Mouse (Mus musculus) forebrain, postnatal 0 days (tissue): Measurements from ENCODE around the gene Fam189a1. TPM values are rescaled to one million over a fixed set of nuclear protein-coding genes. Genes with fewer than 3 reads are reported as not detected.

Experiments
- ATAC-seq: fragments of 200-750 bp; cut with Nextera tagmentation; 2 replicates; pipeline ENCODE4 v1.8.0; 2017; ENCODE audit warnings: mild to moderate bottlenecking, moderate library complexity
- DNase-seq: peaks from one replicate; pipeline ENCODE4 v3.0.0-alpha.2; 2015
- H3K27ac ChIP-seq: fragments of 300-500 bp; sonication (generic); 2 replicates; pipeline ENCODE4 v1.5.1; 2014; ENCODE audit warnings: low read depth, mild to moderate bottlenecking, antibody characterized with exemption, low read length, moderate library complexity, mixed read lengths
- H3K27me3 ChIP-seq: fragments of 300-500 bp; sonication (generic); 2 replicates; pipeline ENCODE4 v1.6.1; 2014; ENCODE audit warnings: mild to moderate bottlenecking, low read length, mixed read lengths; ENCODE audit not compliant: insufficient read depth
- H3K36me3 ChIP-seq: fragments of 300-500 bp; sonication (generic); 2 replicates; pipeline ENCODE4 v1.6.1; 2014; ENCODE audit warnings: mild to moderate bottlenecking, moderate library complexity; ENCODE audit not compliant: insufficient read depth
- H3K4me1 ChIP-seq: fragments of 300-500 bp; sonication (generic); 2 replicates; pipeline ENCODE4 v1.6.1; 2014; ENCODE audit warnings: antibody characterized with exemption; ENCODE audit not compliant: insufficient read depth
- H3K4me2 ChIP-seq: fragments of 300-500 bp; sonication (generic); 2 replicates; pipeline ENCODE4 v1.6.1; 2014; ENCODE audit warnings: low read depth, mild to moderate bottlenecking, moderate library complexity
- H3K4me3 ChIP-seq: fragments of 300-500 bp; sonication (generic); 2 replicates; pipeline ENCODE4 v1.5.1; 2014; ENCODE audit warnings: low read depth, low read length, mixed read lengths
- H3K9ac ChIP-seq: fragments of 300-500 bp; sonication (generic); 2 replicates; pipeline ENCODE4 v1.6.1; 2014; ENCODE audit warnings: mild to moderate bottlenecking
- H3K9me3 ChIP-seq: fragments of 300-500 bp; sonication (generic); 2 replicates; pipeline ENCODE4 v1.6.1; 2016; ENCODE audit warnings: low read length
- CTCF ChIP-seq: sonication (generic); IDR thresholded peaks from 2 replicates; pipeline ENCODE4 v1.5.1; 2016; ENCODE audit warnings: antibody characterized with exemption, control low read depth, low read depth
- WGBS: fragments of 180-500 bp; shearing (Covaris S2); extraction: QIAGEN DNeasy Blood & Tissue Kit; methylation state at CpG from one replicate; pipeline ENCODE4 v1.1.7; 2014; 5-methylcytosine and 5-hydroxymethylcytosine counted together
- polyA plus RNA-seq: library from polyadenylated mRNA; unstranded; fragments of >200 nt; fragmentation: Nextera tagmentation; extraction: Ambion mirVana; gene quantifications from 2 replicates; pipeline ENCODE4 v1.2.1, GENCODE M21; 2015
- total RNA-seq: library from RNA; depleted of rRNA; stranded (reverse); fragments of >200 nt; gene quantifications from 2 replicates; pipeline ENCODE4 v1.2.3, GENCODE M21; 2014

Fam189a1 gene
- total and polyA plus RNA-seq, 2 experiments from 2014 or later: 15.2 to 20.8 TPM

- no peaks in the 10 kb centered on the region for H3K4me1 ChIP-seq
- H3K4me2 ChIP-seq: no peak overlapping the region
- no peak for TF ChIP-seq CTCF
- DNase-seq (no peak), ATAC-seq (no peak)
- no peak overlapping the region for H3K4me3 ChIP-seq
- WGBS: 89% methylated on average over 9 of the region's 9 CpGs
- H3K27me3 ChIP-seq: no peaks in the 10 kb centered on the region
- H3K36me3 ChIP-seq: no peaks in the 10 kb centered on the region
- H3K27ac ChIP-seq: no peak overlapping the region
- no peak overlapping the region for H3K9ac ChIP-seq
- no peaks in the 10 kb centered on the region for H3K9me3 ChIP-seq
Measured at GRCm38 (mm10) chr7:64819683-64820082, 336.7 kb downstream of the Fam189a1 start.

- TF ChIP-seq CTCF: no peak
- no peaks in the 10 kb centered on the region for H3K4me1 ChIP-seq
- ATAC-seq: peak; percentile 66
- no peaks in the 10 kb centered on the region for H3K9me3 ChIP-seq
- no peaks in the 10 kb centered on the region for H3K27me3 ChIP-seq
- no peak for DNase-seq
- no peak overlapping the region for H3K9ac ChIP-seq
- H3K27ac ChIP-seq: no peak overlapping the region
- H3K4me2 ChIP-seq: no peak overlapping the region
- H3K36me3 ChIP-seq: no peaks in the 10 kb centered on the region
- H3K4me3 ChIP-seq: no peak overlapping the region
- WGBS: 31% methylated on average over 6 of the region's 6 CpGs
Measured at GRCm38 (mm10) chr7:64808876-64809275, 347.5 kb downstream of the Fam189a1 start.

GRCm38 (mm10) chr7:64805100-64805499 is 351.3 kb downstream of the Fam189a1 start:
- Histone ChIP-seq H3K9me3 (no peaks in the 10 kb centered on the region), H3K4me2 (no peak overlapping the region), H3K36me3 (no peaks in the 10 kb centered on the region), H3K4me3 (no peak overlapping the region), H3K4me1 (peaks cover 2% of the 10 kb centered on the region; the same call in 1 of the 2 replicates), H3K27ac (no peak overlapping the region), H3K27me3 (no peaks in the 10 kb centered on the region), H3K9ac (no peak overlapping the region)
- no peak for TF ChIP-seq CTCF
- WGBS: 47% methylated on average over 8 of the region's 8 CpGs
- DNase-seq (no peak), ATAC-seq (no peak)

GRCm38 (mm10) chr7:64795554-64795953 is 360.8 kb downstream of the Fam189a1 start:
- Histone ChIP-seq H3K36me3 (no peaks in the 10 kb centered on the region), H3K27ac (no peak overlapping the region), H3K4me2 (no peak overlapping the region), H3K27me3 (no peaks in the 10 kb centered on the region), H3K4me1 (no peaks in the 10 kb centered on the region), H3K4me3 (no peak overlapping the region), H3K9me3 (no peaks in the 10 kb centered on the region), H3K9ac (no peak overlapping the region)
- ATAC-seq (no peak), DNase-seq (no peak)
- no peak for TF ChIP-seq CTCF
- 76% methylated on average over 6 of the region's 6 CpGs for WGBS

- Histone ChIP-seq H3K9me3 (no peaks in the 10 kb centered on the region), H3K27ac (no peak overlapping the region), H3K9ac (no peak overlapping the region), H3K36me3 (no peaks in the 10 kb centered on the region), H3K27me3 (no peaks in the 10 kb centered on the region), H3K4me3 (no peak overlapping the region), H3K4me2 (no peak overlapping the region), H3K4me1 (no peaks in the 10 kb centered on the region)
- TF ChIP-seq CTCF: no peak
- no peak for ATAC-seq
- WGBS: 68% methylated on average over 8 of the region's 8 CpGs
- no peak for DNase-seq
Measured at GRCm38 (mm10) chr7:64792031-64792430, 364.3 kb downstream of the Fam189a1 start.

- WGBS: 78% methylated on average over 9 of the region's 9 CpGs
- Histone ChIP-seq H3K4me1 (no peaks in the 10 kb centered on the region), H3K36me3 (no peaks in the 10 kb centered on the region), H3K27ac (no peak overlapping the region), H3K9me3 (no peaks in the 10 kb centered on the region), H3K4me3 (no peak overlapping the region), H3K27me3 (no peaks in the 10 kb centered on the region), H3K4me2 (no peak overlapping the region), H3K9ac (no peak overlapping the region)
- DNase-seq (no peak), ATAC-seq (no peak)
- no peak for TF ChIP-seq CTCF
Measured at GRCm38 (mm10) chr7:64791145-64791544, 365.2 kb downstream of the Fam189a1 start.

GRCm38 (mm10) chr7:64785040-64785439 is 371.3 kb downstream of the Fam189a1 start:
- Histone ChIP-seq H3K36me3 (no peaks in the 10 kb centered on the region), H3K4me2 (no peak overlapping the region), H3K9ac (no peak overlapping the region), H3K4me3 (no peak overlapping the region), H3K4me1 (0 out of 2 replicates have a peak, but pooled peaks cover 4% of the 10 kb centered on the region), H3K9me3 (no peaks in the 10 kb centered on the region), H3K27ac (no peak overlapping the region), H3K27me3 (no peaks in the 10 kb centered on the region)
- DNase-seq (no peak), ATAC-seq (no peak)
- TF ChIP-seq CTCF: no peak
- 26% methylated on average over 3 of the region's 3 CpGs for WGBS

- Histone ChIP-seq H3K9me3 (no peaks in the 10 kb centered on the region), H3K4me2 (no peak overlapping the region), H3K4me1 (peaks cover 10% of the 10 kb centered on the region; the same call in 1 of the 2 replicates), H3K27me3 (no peaks in the 10 kb centered on the region), H3K27ac (no peak overlapping the region; the same call in 1 of the 2 replicates), H3K36me3 (no peaks in the 10 kb centered on the region), H3K4me3 (no peak overlapping the region), H3K9ac (no peak overlapping the region)
- ATAC-seq: peak; percentile 49
- TF ChIP-seq CTCF: no peak
- DNase-seq: no peak
- WGBS: 58% methylated on average over 4 of the region's 4 CpGs
Measured at GRCm38 (mm10) chr7:64779501-64779900, 376.9 kb downstream of the Fam189a1 start.
